Mouse (Mus musculus) forebrain, embryonic 15.5 days (tissue): ENCODE measurements around the gene Slc16a11. TPM values are rescaled to one million over a fixed set of nuclear protein-coding genes. Genes with fewer than 3 reads are reported as not detected.

Source experiments
- ATAC-seq: fragments of 200-750 bp; cut with Nextera tagmentation; replicated peaks from 2 replicates; pipeline ENCODE4 v1.8.0; 2017; ENCODE audit warnings: mild to moderate bottlenecking, moderate TSS enrichment, moderate library complexity
- H3K27ac ChIP-seq: fragments of 300-500 bp; sonication (generic); replicated peaks from 2 replicates; pipeline ENCODE4 v1.5.1; 2015; ENCODE audit warnings: mild to moderate bottlenecking, inconsistent platforms
- H3K27me3 ChIP-seq: fragments of 300-500 bp; sonication (generic); 2 replicates; pipeline ENCODE4 v1.6.1; 2015; ENCODE audit warnings: inconsistent platforms
- H3K36me3 ChIP-seq: fragments of 300-500 bp; sonication (generic); 2 replicates; pipeline ENCODE4 v1.6.1; 2015; ENCODE audit warnings: mild to moderate bottlenecking, inconsistent platforms
- H3K4me1 ChIP-seq: fragments of 300-500 bp; sonication (generic); 2 replicates; pipeline ENCODE4 v1.6.1; 2015; ENCODE audit warnings: inconsistent platforms
- H3K4me2 ChIP-seq: fragments of 300-500 bp; sonication (generic); replicated peaks from 2 replicates; pipeline ENCODE4 v1.6.1; 2015; ENCODE audit warnings: mild to moderate bottlenecking, inconsistent platforms
- H3K4me3 ChIP-seq: fragments of 300-500 bp; sonication (generic); 2 replicates; pipeline ENCODE4 v1.5.1; 2015; ENCODE audit warnings: mild to moderate bottlenecking, inconsistent platforms
- H3K9ac ChIP-seq: fragments of 300-500 bp; sonication (generic); replicated peaks from 2 replicates; pipeline ENCODE4 v1.6.1; 2015; ENCODE audit warnings: mild to moderate bottlenecking, inconsistent platforms
- H3K9me3 ChIP-seq: fragments of 300-500 bp; sonication (generic); 2 replicates; pipeline ENCODE4 v1.6.1; 2016; ENCODE audit warnings: inconsistent platforms
- WGBS: fragments of 180-500 bp; shearing (Covaris S2); methylation state at CpG from one replicate; pipeline ENCODE4 v1.1.7; 2015; ENCODE audit warnings: mixed read lengths; 5-methylcytosine and 5-hydroxymethylcytosine counted together
- polyA plus RNA-seq: library from polyadenylated mRNA; unstranded; fragments of >200 nt; fragmentation: Nextera tagmentation; extraction: Ambion mirVana; gene quantifications from 2 replicates; pipeline ENCODE4 v1.2.1, GENCODE M21; 2015

The Slc16a11 gene
- polyA plus RNA-seq, 1 experiment from 2014 or later, result 3.6 TPM

DNA sequence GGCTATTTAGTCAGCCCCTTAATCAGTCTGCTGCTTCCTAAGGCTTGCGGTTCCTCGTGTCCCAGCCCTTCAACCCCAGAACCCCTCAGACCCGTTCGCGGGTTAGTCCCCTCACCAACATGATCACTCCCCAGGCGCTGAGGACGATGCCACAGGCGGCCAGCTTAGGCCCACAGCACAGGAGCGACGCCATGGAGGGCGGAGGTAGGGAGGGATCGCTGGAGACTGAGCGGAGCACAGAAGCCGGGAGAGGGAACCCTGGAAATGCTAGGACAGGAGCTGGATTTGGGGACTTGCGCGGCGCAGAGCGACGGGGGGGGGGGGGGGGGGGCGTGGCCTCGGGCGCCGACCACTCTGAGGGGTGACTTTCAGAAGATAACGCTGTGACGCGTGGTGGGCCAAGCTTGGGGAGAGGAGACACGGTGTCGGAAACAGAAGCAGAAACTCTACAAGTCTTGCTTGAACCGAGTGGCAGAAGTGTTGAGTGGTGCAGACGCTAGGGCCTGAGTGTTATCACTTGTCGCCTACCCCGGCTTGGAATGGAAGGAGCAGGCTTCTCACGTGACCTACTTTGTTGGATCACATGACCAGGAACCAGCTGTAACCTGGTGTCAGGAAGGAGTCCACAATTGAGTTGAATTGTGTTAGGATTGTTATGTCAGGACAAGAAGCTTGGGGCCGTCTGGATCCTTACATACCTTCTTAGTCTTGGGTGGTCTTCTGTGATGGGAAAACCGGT, 27.2 kb downstream of the Slc16a11 start, which contains the start of the genes Gm21988 and Rnasek:
Gm21988 (minus strand) TSS at position 290 of the 739 bp plus-strand sequence.
Rnasek (minus strand) TSS at position 302 of the 739 bp plus-strand sequence.
- ATAC-seq, result peak; percentile 42
- Histone ChIP-seq H3K4me2 (peak within 1 kb of the TSS; percentile 97), H3K9ac (peak within 1 kb of the TSS; percentile 87), H3K4me3 (peak within 1 kb of the TSS; percentile 81), H3K9me3 (no peaks in the 10 kb centered on the region), H3K4me1 (peaks cover 37% of the 10 kb centered on the region), H3K36me3 (peaks cover 10% of the 10 kb centered on the region), H3K27me3 (no peaks in the 10 kb centered on the region), H3K27ac (peak within 1 kb of the TSS; percentile 93)
- WGBS, result under 1% methylated on average over 27 of the region's 35 CpGs

DNA sequence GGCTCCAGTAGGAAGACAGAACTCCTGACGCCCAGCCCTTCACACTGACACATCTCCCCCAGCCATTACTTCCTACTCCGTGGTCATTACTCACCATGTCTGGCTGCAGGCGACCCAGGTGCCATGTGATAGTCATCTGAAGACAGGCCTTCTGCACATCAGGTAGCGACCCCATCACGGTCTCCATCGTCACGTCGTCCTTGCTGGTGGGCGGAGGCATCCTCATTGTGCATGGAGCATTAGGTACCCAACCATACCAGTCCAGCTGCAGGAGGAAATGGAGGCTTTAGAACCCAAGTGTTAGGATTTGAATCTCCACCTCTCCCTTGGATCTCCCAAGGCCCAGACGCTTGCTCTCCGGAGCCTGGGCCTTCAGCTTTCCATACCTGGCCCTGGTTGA, 30.0 kb downstream of the Slc16a11 start:
- H3K4me1 ChIP-seq, result peaks cover 22% of the 10 kb centered on the region
- H3K27me3 ChIP-seq, result 0 out of 2 replicates have a peak, but pooled peaks cover 3% of the 10 kb centered on the region
- no peak overlapping the region for H3K27ac ChIP-seq
- no peaks in the 10 kb centered on the region for H3K36me3 ChIP-seq
- no peak for ATAC-seq
- H3K4me3 ChIP-seq, result no peak overlapping the region
- H3K9ac ChIP-seq, result no peak overlapping the region
- 70% methylated on average over 11 of the region's 11 CpGs for WGBS
- no peak overlapping the region for H3K4me2 ChIP-seq
- H3K9me3 ChIP-seq, result no peaks in the 10 kb centered on the region

- no peaks in the 10 kb centered on the region for H3K36me3 ChIP-seq
- no peak overlapping the region for H3K4me3 ChIP-seq
- H3K9ac ChIP-seq, result no peak overlapping the region
- no peak overlapping the region for H3K27ac ChIP-seq
- peaks cover 9% of the 10 kb centered on the region for H3K27me3 ChIP-seq
- H3K9me3 ChIP-seq, result no peaks in the 10 kb centered on the region
- ATAC-seq, result no peak
- no peaks in the 10 kb centered on the region for H3K4me1 ChIP-seq
- 54% methylated on average over 9 of the region's 9 CpGs for WGBS
- no peak overlapping the region for H3K4me2 ChIP-seq
These were observed 34.7 kb downstream of the Slc16a11 start for GRCm38 (mm10) chr11:70247136-70247845.

GRCm38 (mm10) chr11:70250150-70250549, 37.6 kb downstream of the Slc16a11 start:
- no peaks in the 10 kb centered on the region for H3K4me1 ChIP-seq
- H3K9me3 ChIP-seq, result no peaks in the 10 kb centered on the region
- H3K4me2 ChIP-seq, result no peak overlapping the region
- H3K4me3 ChIP-seq, result no peak overlapping the region
- H3K27ac ChIP-seq, result no peak overlapping the region
- ATAC-seq, result no peak
- H3K27me3 ChIP-seq, result peaks cover 36% of the 10 kb centered on the region
- H3K36me3 ChIP-seq, result no peaks in the 10 kb centered on the region
- no peak overlapping the region for H3K9ac ChIP-seq
- WGBS, result 75% methylated on average over 11 of the region's 11 CpGs

DNA sequence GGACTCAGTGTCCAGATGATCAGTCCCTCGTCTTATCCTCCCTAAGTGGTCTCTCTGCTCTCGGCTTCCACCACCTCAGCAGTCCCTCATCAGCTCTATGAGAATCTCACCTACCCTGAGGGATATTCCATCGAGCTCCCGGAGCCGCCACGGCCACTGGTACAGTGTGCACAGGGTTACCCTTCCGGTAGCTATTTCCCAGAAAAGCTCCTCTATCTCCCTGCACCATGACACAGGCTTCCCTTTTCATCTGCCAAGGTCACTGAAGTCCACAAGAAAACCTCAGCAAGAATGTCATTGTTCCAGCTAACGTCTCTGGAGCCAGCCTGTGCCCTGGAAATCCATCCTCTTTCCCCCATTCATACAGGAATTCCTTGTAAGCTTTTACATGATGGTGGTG, 39.3 kb downstream of the Slc16a11 start:
- 83% methylated on average over 8 of the region's 8 CpGs for WGBS
- Histone ChIP-seq H3K27ac (no peak overlapping the region), H3K4me3 (no peak overlapping the region), H3K9me3 (no peaks in the 10 kb centered on the region), H3K4me2 (no peak overlapping the region), H3K36me3 (no peaks in the 10 kb centered on the region), H3K4me1 (no peaks in the 10 kb centered on the region), H3K9ac (no peak overlapping the region), H3K27me3 (peaks cover 41% of the 10 kb centered on the region)
- no peak for ATAC-seq

GRCm38 (mm10) chr11:70254337-70254736, 41.8 kb downstream of the Slc16a11 start:
- H3K9me3 ChIP-seq, result no peaks in the 10 kb centered on the region
- no peak overlapping the region for H3K4me3 ChIP-seq
- no peak for ATAC-seq
- H3K36me3 ChIP-seq, result no peaks in the 10 kb centered on the region
- H3K9ac ChIP-seq, result no peak overlapping the region
- no peak overlapping the region for H3K27ac ChIP-seq
- H3K4me1 ChIP-seq, result no peaks in the 10 kb centered on the region
- WGBS, result 2% methylated on average over 18 of the region's 18 CpGs
- H3K4me2 ChIP-seq, result 0 out of 2 replicates have a peak overlapping the region, but pooled peaks have one; percentile 14
- peaks cover 41% of the 10 kb centered on the region for H3K27me3 ChIP-seq

GRCm38 (mm10) chr11:70254931-70255531, 42.5 kb downstream of the Slc16a11 start, which contains the start of gene Alox12:
Gene Alox12 (minus strand): TSS chr11:70255353.
- no peaks in the 10 kb centered on the region for H3K4me1 ChIP-seq
- H3K9ac ChIP-seq, result no peak within 1 kb of the TSS
- H3K9me3 ChIP-seq, result no peaks in the 10 kb centered on the region
- no peaks in the 10 kb centered on the region for H3K36me3 ChIP-seq
- peak within 1 kb of the TSS; percentile 14; the same call in 1 of the 2 replicates for H3K4me2 ChIP-seq
- H3K27ac ChIP-seq, result no peak within 1 kb of the TSS
- WGBS, result 1% methylated on average over 25 of the region's 25 CpGs
- peak within 1 kb of the TSS; percentile 3; the same call in 1 of the 2 replicates for H3K4me3 ChIP-seq
- no peak for ATAC-seq
- H3K27me3 ChIP-seq, result peaks cover 41% of the 10 kb centered on the region

GRCm38 (mm10) chr11:70259035-70259434, 46.5 kb downstream of the Slc16a11 start:
- no peak overlapping the region for H3K9ac ChIP-seq
- WGBS, result 92% methylated on average over 4 of the region's 4 CpGs
- H3K4me1 ChIP-seq, result no peaks in the 10 kb centered on the region
- H3K36me3 ChIP-seq, result no peaks in the 10 kb centered on the region
- peaks cover 18% of the 10 kb centered on the region for H3K27me3 ChIP-seq
- no peak overlapping the region for H3K4me3 ChIP-seq
- no peak overlapping the region for H3K4me2 ChIP-seq
- no peaks in the 10 kb centered on the region for H3K9me3 ChIP-seq
- no peak for ATAC-seq
- H3K27ac ChIP-seq, result no peak overlapping the region

GRCm38 (mm10) chr11:70265252-70265651, 52.7 kb downstream of the Slc16a11 start:
- Histone ChIP-seq H3K4me1 (no peaks in the 10 kb centered on the region), H3K4me2 (no peak overlapping the region), H3K4me3 (no peak overlapping the region), H3K9ac (no peak overlapping the region), H3K9me3 (no peaks in the 10 kb centered on the region), H3K27me3 (no peaks in the 10 kb centered on the region; the same call in 1 of the 2 replicates), H3K27ac (no peak overlapping the region), H3K36me3 (no peaks in the 10 kb centered on the region)
- no peak for ATAC-seq
- 61% methylated on average over 3 of the region's 3 CpGs for WGBS

DNA sequence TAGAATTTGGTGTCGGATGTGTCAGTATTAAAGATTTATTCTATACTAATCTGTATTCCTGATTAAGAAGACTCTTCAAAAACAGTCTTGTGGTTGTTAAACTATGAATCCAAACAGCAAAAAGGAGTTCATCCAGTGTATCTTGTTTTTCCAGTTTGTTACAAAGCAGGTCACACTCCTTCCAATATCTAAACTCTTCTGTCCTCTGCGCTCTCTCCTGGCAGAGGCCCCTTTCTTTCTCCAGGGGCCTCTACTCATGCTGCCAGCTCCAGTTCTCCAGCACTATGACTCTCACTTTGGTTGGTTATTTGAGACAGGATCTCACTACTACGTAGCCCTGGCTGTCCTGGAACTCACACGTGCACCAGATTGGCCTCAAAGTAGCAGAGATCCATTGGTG, 53.3 kb downstream of the Slc16a11 start:
- H3K36me3 ChIP-seq, result no peaks in the 10 kb centered on the region
- H3K4me3 ChIP-seq, result no peak overlapping the region
- H3K27me3 ChIP-seq, result no peaks in the 10 kb centered on the region; the same call in 1 of the 2 replicates
- H3K4me1 ChIP-seq, result no peaks in the 10 kb centered on the region
- H3K27ac ChIP-seq, result no peak overlapping the region
- H3K9me3 ChIP-seq, result no peaks in the 10 kb centered on the region
- H3K4me2 ChIP-seq, result no peak overlapping the region
- ATAC-seq, result no peak
- 82% methylated on average over 4 of the region's 4 CpGs for WGBS
- no peak overlapping the region for H3K9ac ChIP-seq
